Mouse (Mus musculus): ENCODE results near the gene Atg14.
A peak's percentile ranks its signal among the peaks of the same experiment; 100 is the strongest.
"Not testable (repeated sequence)": the region's sequence is repeated elsewhere in the genome, so short reads cannot be mapped to it uniquely, and the experiment has no call there.

The Atg14 gene

DNA sequence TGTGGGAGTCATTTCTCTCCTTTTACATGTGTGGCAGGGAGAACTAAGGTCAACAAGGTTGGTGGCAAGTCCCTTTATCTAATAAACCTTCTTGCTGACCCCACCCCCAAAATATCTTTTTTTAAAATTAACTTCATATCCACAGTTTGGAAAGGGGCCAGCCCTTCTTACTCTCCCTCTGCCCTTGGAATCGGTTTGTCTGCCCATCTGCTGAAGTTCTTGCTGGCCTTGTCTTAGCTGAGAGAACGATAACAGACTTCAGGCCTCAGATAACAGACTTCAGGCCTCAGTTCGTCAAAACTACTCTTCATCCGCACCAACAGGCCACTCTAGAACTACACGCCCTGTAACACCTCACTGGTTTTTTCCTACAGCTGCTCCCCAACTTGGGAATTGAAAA, 26.2 kb downstream of the Atg14 start:
- DNase-seq (ENCODE audit: low read depth): no peak

DNA sequence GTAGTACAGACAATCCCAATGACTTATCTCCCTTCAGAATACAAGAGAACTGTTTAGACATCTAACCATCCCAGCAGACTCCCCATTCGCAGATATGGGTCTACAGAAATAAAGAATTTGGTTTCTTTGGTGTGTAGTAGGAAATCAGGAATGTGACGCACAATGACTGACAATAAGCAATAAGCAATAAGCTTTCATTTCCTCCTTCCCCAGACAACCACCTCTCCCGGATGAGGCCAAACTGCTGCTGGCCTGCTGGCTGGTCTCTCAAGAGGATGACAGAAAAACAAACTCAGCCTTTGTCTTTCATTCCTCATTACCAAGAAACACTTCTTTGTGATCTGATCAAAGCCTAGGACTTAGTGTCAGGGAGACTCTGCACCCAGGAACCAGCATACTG, 28.2 kb downstream of the Atg14 start:
- no peak for DNase-seq (ENCODE audit: low read depth)

DNA sequence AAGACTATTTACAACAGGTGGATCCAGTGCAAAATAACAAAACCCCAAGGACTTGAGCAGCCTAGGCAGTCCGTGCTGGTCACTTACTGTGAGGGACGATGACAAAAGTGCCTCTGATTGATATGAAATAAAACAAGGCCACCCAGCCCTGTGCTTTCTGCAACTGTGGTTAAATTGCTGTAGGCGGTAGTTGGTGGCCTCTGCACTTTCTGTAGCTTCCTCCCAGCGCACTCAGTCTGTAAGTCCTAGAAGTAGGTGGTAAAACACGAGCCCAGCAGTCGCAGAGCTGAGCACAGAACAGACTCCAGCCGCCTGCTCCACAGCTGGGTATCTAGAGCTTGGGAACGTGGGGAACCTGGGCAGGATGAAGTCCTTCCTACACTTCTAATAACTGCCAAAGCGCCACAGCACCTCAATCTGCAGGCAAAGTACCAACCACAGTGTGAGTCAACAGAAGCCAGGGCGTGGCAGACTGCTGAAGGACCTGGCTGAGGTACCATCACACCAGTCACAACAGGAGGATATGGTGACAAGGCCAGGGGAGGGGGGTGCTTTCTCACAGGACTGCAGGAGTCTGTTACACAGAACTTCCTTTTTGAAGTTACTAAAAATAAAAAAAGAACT, 29.0 kb downstream of the Atg14 start:
- DNase-seq (ENCODE audit: low read depth): no peak

DNA sequence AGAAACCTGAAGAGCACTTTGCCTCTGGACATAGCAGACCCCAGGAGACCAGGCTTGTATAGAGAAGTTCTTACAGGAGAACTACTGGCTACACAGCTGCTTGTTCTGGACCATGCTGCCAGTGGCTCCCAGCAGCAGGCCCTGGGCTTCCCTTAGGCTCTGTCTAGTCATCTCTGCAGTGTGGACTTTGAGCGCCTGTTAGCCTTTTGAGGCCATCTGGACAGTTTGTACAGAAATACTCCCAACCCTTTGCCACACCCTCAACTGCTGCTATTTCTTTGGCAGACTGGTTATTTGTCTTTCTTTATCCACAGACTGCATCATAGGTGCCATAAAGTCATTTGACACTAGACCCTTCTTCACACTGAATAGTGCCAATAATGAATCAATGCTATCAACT, 35.4 kb downstream of the Atg14 start:
- peak; percentile 19 for DNase-seq (ENCODE audit: low read depth)

DNA sequence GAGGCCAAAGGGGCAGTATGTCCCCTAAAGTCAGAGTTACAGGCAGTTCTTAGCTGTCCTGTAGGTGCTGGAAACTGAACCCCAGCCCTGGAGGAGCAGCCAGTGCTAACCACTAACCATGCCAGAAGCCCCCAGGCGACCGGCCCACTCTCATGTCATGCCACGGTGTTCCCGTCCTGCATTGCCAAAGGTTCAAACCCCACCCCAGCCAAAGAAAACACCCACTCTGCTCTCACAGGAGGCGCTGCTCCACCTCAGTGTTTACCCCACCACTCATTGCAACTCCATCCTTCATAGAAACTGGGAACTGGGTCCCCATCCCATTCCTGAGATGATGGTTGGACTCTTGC, 36.3 kb downstream of the Atg14 start:
- DNase-seq (ENCODE audit: low read depth): no peak

DNA sequence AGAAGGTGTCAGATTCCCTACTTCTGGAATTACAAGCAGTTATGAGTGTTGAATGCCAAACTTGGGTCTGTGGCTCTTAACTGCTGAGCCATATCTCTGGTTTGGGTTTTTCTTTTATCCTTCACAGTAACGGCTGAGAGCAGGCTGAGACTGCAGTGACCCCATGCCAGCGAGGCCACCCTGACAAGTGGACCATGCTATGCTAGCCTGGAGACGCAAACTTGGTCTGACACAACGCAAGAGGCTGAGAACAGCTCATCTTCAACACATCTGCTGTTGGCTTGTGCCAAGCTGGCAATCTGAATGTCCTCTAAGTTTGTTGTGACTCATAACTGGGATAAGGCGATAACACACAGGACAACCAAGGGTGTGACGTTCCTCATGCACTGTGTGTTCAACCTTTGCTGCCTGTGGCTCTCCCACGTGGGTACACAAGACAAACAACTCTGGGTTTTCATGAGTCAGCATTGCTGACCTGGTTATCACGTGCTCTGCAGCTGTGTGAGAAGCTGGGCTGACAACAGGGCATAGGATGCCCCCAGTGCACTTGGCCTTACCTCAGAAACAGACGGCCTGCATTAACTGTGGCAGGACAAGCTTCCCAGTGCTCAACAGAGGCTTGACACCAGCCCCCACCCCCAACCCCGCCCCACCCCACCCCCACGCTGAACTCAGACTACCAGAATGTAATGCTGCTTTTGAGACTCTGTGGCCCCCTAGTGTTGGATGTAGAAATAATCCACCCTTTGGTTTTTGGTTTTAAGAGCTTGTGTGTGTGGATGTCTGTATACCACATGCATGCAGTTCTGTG, 36.9 kb downstream of the Atg14 start:
- peak; percentile 88 for DNase-seq (ENCODE audit: low read depth)

DNA sequence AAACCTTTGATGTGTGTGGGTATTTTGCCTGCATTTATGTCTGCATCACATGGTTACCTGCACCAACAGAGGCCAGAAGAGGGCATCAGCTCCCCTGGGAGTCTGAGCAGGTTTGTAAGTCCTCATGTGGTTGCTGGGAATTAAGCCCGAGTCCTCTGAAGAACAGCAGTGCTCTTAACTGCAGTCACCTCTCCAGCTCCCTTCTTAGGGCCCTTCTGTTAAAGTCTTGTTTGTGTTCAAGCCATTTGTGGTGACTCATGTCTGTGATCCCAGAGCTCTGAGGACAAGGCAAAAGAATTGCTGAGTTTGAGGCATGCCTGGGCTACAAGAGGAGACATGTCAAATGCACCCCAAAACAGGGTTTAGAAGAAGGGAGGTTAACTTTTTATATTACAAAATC, 38.0 kb downstream of the Atg14 start:
- peak; percentile 45 for DNase-seq (ENCODE audit: low read depth)

DNA sequence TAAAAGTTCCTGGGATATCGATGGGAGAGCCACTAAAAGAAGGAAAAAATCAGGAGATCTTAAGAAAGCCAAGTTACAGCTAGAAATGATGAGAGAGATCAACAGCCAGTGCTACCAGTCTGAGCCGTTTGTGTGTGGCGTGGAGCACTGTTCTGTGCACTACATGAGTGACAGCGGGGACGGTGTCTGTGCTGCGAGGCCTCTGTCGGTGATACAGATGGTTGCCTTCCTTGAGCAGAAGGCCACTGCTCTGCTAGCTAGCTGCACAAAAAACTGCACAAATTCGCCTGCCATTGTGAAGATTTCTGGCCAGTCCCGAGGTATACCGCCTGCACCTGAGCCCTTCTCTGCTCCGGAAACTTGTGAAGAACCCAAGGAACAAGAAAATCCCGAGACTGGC, 40.9 kb downstream of the Atg14 start:
- DNase-seq (ENCODE audit: low read depth): not testable (repeated sequence)

DNA sequence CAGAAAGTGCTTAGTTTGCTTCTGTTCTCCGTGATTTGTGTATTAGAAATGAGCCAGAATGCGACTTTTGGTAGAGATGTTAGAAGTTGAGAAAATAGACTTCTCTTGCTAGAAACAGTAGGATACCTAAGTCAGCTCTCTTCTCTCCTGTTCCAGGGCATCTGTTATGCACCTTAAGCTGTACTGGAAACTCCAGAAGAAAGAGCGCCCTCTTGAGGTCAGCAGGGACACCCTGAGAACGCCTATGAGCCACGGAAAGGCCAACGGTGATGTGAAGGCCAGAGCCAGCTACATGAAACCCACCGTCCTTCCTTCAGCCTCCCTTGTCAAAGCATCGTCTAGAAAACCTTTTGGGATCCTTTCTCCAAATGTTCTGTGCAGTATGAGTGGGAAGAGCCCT, 41.4 kb downstream of the Atg14 start:
- DNase-seq (ENCODE audit: low read depth): peak; percentile 80

DNA sequence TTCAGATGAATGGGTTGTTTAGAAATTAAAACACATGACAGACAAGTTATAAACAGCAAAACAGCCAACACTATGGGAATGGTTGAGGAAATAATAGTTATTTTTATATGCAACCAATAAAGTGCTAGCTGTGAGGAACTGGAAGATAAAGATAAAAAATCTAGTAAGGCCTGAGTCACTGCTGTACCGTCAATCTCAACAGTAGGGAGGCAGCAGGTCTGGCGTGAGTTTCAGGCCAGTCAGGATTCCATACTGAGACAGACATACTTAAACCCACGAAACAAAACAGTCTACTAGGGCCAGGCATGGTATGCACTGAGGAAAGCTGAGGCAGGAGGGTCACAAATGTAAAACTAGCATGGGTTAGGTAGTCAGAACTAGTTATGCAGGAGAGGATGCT, 42.2 kb downstream of the Atg14 start:
- DNase-seq (ENCODE audit: low read depth): no peak

DNA sequence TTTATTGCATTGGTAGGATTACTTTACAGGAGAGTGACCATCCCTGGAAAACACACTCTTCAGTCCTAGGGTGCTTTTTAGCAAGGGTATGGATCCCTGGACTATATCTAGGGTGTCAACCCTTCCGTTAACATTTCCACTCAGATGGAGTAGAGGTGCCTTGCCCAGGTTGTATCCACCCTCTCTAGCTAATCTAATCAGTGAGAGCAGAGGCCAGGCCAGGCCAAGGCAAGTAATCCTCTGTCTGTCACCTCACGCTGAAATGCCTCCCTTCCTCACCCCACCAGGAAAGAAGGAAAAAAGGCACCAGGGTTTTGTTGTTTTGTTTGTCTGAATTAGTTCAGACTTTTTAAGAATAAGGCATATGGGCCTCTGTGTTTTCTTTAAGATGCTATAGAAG, 42.6 kb downstream of the Atg14 start:
- DNase-seq (ENCODE audit: low read depth): no peak

DNA sequence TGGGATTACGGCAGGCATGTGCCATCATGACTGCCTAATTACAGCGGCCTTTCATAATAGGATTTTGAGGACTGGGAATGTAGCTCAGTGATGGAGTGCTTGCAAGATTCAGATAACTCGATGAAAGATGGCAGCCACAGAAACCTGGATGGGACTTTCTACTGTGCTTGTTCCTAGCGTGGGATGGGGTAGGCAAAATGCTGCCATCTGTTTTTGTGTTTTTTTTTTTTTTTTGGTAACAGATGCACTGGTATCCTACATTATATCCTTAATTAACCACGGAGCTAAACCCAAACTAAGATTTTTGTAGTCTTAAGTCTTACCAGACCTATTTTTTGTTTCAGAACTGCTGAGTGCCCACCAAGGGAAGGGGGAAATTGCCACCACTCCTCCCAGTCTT, 44.6 kb downstream of the Atg14 start:
- no peak for DNase-seq (ENCODE audit: low read depth)

DNA sequence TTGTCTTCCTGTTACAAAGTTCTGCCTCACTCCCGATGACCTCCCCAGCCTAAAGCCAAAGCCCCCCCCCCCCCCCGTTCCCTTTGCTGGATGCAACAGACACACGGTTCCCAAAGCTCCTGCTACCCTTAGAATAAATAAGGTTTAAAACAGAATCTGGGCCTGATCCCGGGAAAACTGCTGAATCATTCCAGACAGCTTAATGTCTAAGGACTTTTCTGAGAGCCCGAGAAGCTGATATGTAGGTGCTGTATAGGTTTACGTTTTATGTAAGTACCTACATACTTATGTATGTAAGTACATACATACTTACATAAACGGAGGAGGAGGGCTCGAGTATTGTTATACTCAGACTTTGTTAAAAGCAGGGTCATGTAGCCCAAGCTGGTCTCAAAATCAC, 45.1 kb downstream of the Atg14 start:
- DNase-seq (ENCODE audit: low read depth): no peak

DNA sequence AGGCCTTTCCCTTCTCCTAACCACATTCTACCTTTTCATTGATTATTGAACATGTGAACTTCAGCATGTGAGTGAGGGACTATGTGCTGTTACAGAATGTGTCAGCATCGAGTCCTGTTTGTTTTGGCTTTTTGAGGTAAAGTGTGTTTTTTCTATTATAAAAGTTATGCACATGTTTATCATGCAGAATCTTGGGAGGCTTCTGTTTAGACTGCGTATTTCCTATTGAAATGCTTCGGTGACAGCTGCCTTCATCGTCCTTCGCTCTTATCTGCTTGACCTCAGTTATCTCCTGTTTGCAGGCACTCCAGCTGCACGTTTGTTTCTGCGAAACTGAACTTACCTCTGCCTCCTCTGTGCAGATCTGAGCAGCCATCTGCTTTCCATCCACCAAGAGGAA, 48.1 kb downstream of the Atg14 start:
- DNase-seq (ENCODE audit: low read depth): no peak

DNA sequence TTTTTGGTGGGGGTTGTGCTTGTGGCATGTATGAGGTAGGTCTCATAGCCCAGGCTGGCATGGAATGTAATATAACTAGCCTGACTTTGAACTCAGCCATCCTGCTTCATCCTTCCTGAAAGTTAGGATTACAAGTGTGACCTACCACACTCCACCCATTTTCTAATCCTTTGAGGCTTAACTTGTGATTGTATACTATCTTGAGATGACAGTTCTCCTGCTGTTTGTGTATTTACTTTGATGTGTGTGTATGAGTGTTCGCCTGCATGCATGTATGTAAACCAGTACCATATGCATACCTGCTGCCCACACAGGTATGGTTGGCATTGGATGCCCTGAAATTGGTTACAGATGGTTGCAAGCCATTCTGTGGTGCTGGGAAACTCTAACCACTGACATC, 48.8 kb downstream of the Atg14 start:
- no peak for DNase-seq (ENCODE audit: low read depth)

DNA sequence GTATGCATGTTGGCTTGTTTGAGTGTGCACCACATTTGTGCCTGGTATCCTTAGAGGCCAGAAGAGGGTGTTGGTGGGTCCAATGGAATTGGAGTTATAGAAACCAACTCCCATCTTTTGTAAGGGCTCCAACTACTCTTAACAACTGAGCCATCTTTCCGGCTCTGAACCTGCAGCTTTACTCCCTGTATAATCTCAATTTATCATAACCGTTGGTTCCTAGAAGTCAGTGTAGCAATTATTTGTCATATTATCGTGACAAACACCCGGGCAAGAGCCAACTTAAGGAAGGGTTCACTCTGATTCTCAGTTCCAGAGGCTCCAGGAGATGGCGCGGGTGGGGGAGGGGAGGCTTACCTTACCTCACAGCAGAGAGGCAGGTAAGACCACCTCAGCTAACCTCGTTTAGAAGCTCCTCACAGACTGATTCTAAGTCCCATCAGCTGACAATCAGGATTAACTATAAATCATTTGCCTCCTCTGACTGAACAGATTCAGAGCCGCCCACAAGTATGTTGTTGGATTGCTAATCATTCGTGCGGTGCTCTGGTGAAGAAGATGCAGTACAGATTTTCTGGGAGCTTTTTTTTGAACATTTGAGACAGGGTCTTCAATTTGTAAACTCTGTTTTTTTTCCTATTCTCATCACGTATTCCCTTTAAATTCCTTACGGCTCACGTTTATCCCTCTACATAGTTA, 49.5 kb downstream of the Atg14 start:
- no peak for DNase-seq (ENCODE audit: low read depth)

DNA sequence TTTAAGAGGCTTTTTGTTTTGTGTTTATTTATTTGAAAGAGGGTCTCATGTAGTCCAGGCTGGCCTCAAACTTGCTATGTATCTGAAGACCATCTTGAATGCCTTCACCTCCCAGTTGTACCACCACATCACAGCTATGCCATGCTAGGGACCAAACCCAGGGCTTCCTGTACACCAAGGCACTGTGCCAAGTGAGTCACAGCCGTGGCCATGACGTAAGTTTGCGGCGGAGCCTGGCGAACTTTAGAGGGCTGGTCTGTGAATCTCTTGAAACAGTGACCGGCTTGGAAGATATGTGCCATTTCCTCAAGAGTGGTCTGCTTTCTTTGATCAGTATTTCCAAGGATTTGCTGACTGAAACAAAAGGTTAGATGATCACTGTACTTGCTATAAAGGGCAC, 51.8 kb downstream of the Atg14 start:
- DNase-seq (ENCODE audit: low read depth): peak; percentile 54

DNA sequence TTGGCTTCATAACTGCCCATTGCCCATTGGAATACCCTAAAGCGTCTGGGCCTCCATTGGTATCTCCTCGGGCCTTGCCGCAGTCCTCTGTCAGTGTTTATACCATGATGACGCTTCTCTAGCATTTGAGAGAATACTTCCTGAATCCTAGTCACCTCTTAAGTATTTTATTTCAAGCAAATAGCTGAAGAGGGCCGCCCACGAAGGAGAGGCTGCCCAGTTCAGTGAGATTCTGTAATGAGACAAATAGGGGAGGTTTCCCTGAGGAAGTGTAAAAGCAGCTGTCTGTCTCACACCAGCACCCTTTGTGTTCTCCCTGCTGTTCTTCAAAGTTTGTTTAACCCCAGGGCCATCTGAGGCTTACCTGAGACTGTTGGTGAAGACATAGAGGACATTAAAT, 53.7 kb downstream of the Atg14 start:
- peak; percentile 52 for DNase-seq (ENCODE audit: low read depth)

DNA sequence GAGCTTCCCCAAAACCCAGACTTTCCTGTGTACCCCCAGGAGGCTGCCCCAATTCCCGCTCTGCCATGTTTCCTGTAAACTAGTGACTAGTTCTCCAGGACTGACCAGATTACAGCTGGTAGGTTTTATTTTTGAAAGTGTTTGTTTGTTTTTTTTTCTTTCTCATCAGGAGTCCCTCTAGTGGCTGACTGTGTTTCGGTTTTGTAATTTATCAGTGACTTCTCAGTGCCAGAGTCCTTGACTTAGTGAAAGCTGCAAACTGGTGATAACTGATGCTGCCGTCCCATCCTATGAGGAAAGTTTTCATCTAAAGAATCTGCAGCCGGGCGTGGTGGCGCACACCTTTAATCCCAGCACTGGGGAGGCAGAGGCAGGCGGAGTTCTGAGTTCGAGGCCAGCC, 54.8 kb downstream of the Atg14 start:
- peak; percentile 17 for DNase-seq (ENCODE audit: low read depth)

DNA sequence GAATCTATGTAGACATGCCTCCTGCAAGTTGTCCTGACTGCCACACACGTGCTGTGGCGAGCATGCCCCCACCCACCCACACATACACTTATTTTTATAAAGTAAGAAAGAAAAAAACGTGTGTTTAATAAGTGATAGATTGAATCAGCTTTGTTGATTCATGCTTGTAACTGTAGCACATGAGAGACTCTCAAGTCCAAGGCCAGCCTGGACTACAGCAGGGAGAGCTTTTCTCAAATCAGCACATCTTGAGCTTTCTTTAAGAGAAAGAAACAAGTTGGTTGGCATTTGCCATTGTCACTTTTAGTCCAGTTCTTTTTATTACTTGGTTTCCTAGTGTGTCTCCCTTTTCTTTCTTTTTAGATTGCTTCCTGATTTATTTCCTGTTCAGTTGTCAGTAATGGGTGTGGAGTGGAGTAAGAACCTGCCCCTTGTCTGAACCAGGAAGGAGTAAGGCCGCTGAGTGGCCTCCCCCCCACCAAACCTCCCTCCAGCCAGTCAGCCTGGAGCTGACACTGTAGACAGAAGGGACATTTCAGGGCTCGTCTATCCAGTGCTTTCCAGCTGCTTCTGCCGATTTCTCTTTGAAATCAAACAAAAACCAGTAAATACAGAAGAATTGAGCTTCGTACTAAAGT, 55.5 kb downstream of the Atg14 start:
- no peak for DNase-seq (ENCODE audit: low read depth)

DNA sequence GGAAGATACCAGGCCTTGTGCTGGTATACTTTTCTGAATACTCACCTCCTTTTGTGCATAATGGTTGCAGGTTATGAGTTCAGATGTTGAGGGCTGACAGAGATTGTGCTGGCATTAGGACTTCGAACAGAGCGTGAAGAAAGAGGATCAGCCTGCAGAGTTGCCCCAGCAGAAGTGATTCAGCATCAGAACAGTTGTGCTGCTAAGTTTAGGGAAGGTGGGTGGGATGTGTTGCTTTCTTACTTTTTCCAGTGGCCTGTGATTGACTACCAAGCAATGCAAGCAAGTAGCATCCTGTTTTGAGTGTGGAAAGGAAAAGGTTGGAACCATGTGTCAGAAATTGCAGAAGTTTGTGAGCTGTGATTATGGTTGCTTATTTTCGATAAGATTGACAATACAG, 56.8 kb downstream of the Atg14 start:
- DNase-seq (ENCODE audit: low read depth): no peak

DNA sequence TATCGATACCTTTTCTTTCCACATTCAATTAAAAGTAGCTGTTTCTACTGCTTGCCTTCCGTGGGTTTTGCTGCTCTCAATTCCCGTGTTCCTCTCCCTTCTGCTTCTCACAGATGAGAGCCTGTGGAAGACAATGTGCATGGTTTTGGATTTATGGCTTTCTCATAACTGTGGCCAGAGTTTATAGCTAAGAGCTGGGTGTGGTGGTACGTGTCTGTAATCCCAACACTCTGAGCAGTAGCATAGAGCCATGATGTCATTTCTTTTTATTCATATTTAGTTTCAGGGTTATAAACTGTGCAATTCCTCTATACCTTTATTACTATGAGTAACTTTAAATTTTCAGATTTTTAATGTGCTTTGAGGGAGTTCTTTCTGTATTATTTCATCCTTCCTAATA, 60.2 kb downstream of the Atg14 start:
- no peak for DNase-seq (ENCODE audit: low read depth)

DNA sequence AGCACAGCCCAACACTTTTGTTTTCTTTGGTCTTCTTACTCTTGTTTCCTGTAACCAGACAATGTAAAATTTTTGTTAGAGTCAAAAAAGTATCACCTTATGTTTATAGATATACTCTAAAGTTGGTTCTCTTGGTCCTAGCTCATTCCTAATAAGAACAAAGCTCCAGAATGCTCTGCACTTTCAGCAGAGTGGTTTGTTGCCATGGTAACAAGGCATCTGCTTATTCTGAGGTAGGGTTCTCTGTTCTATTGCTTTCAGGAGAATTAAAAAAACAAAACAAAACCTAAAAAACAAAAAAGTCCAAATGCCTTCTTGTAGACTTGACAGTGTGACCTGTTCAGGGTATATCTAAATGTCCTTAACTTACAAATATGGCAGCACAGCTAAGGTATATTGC, 62.4 kb downstream of the Atg14 start:
- no peak for DNase-seq (ENCODE audit: low read depth)
